Mouse (Mus musculus): ENCODE data around the gene Cd300ld4.
"Not testable (repeated sequence)": the region's sequence is repeated elsewhere in the genome, so short reads cannot be mapped to it uniquely, and the experiment has no call there.

The Cd300ld4 gene

GRCm38 (mm10) chr11:115026912-115027311 is at the start of gene Cd300ld4:
Gene Cd300ld4 (minus strand): TSS chr11:115027012.
- CTCF ChIA-PET, result not testable (repeated sequence)

- CTCF ChIA-PET, result no interaction called here
These were observed 49.0 kb upstream of the Cd300ld4 start for GRCm38 (mm10) chr11:115075859-115076258.

GRCm38 (mm10) chr11:115075407-115075806 is 48.6 kb upstream of the Cd300ld4 start:
- CTCF ChIA-PET, result no interaction called here

DNA sequence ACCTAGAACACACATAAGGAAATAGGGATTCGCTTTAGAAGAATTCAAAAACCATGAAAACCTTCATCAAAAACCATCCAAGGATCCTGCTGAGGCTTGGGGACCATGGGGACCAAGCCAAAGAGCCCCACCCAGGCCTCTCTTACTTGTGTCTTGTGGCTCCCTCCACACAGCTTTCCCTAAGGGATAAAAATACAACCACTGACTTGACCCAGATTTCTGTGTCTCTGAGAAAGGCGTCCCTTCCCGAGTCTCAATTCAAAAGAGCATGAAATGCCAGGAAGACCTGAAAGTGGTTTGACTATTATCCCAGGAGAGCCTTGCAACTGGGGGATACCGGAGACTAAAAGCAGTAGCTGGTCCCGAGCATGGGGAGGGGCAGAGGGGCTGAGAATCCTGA is 46.2 kb upstream of the Cd300ld4 start:
- CTCF ChIA-PET, result interaction anchor here (0.7 kb wide), 1 partner anchor 31 kb away, joined by 7 read pairs; no protein-coding TSS in a partner anchor

GRCm38 (mm10) chr11:115071631-115072294 is 45.0 kb upstream of the Cd300ld4 start:
- CTCF ChIA-PET, result no interaction called here

- CTCF ChIA-PET, result no interaction called here
These were observed 44.3 kb upstream of the Cd300ld4 start for GRCm38 (mm10) chr11:115071015-115071551.

DNA sequence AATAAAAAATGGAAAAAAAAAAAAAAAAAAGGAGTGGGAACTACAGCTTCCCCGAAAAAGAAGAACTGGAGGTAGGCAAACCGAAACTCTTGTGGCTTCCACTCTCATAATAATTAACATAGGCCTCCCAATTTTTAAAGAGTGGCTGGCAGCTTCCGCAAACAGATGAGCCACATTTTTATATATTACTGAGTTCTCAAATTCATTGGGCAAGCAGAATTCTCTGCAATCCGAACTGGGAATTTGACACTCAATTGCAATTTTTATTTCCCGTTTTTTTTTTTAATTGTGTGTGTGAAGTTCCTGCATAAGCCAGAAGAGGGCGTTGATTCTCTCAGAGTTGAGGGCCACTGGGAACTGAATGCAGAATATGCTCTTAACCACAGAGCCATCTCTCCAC is 40.0 kb upstream of the Cd300ld4 start:
- CTCF ChIA-PET, result interaction anchor here (0.7 kb wide), 1 partner anchor 105 kb away, joined by 6 read pairs; no protein-coding TSS in a partner anchor

- CTCF ChIA-PET, result no interaction called here
These were observed 35.3 kb upstream of the Cd300ld4 start, which contains the start of gene Cd300e for GRCm38 (mm10) chr11:115062077-115062476. Gene Cd300e (minus strand): TSS chr11:115062177.

- CTCF ChIA-PET, result interaction anchor here (0.6 kb wide), 1 partner anchor 58 kb away, joined by 4 read pairs; the partner anchor contains the start of gene Cd300c2
These were observed 33.0 kb upstream of the Cd300ld4 start for GRCm38 (mm10) chr11:115059797-115060196.

DNA sequence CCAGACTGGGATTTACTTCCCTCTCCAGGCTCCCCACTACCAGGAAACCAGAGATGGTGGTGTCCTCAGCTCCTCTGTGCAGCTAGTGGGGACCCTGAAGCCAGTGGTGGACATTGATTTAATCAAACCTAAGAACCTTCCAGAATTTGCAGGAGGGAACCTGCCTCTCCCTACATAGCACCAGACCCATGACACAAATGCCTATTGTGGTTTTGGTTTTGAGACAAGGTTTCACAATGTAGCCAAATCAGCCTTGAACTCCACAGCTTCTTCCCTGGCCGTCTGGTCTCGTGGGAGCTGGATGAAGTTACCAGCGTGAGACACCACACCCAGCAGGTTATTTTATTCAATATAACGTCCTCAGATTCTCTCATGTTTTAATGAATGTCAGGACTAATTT is 31.9 kb upstream of the Cd300ld4 start:
- CTCF ChIA-PET, result no interaction called here

GRCm38 (mm10) chr11:115054537-115054936 is 27.7 kb upstream of the Cd300ld4 start:
- CTCF ChIA-PET, result no interaction called here

- CTCF ChIA-PET, result interaction anchor here (0.7 kb wide), 1 partner anchor 239 kb away, joined by 17 read pairs; no protein-coding TSS in a partner anchor
These were observed 26.2 kb upstream of the Cd300ld4 start for GRCm38 (mm10) chr11:115052991-115053390.

DNA sequence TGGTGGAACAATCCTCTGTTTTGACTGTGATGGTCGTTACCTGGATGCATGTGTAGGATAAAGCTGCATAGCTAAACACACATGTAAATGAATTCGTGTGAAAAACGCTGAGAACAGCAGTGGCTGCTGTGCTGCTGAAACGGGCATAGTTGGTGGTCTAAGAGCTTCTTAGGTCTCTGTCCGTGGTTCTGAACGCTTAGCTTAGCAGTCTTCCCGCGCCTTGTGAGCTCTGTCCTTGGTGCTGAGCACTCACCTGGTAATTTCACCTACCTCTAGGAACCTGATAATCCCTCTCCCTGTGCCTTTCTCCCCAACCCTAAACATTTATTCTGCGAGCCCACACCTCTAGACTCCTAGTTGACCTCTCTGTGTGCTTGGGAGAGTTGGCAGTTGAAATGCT is 25.4 kb upstream of the Cd300ld4 start:
- CTCF ChIA-PET, result no interaction called here

GRCm38 (mm10) chr11:115049282-115049895 is 22.6 kb upstream of the Cd300ld4 start:
- CTCF ChIA-PET, result interaction anchor here (0.6 to 0.7 kb wide), 4 partner anchors 16 to 346 kb away, joined by 4 to 11 read pairs (median 8); no protein-coding TSS in a partner anchor

DNA sequence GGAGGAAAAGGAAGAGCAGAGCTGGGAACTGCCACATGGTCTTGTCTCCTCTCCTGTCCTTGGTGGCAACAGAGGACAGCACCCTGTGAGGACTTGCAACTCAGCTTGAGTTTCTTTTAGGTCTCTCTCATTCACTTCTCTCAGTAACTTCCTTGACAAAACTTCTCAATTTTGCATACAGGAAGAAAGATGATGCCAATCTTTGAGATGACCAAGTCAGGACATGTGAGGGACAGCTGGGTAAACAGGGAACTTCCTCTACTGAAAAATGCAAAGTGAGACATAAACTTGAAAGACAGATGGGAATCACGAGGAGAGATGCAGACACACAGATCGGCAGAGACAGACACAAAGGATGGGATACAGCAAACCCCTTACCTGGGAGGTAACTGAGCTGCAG is 21.4 kb upstream of the Cd300ld4 start, which contains the start of gene Cd300ld3:
TSS of gene Cd300ld3 (minus strand) at position 151 of the 400 bp plus-strand sequence.
- CTCF ChIA-PET, result no interaction called here

DNA sequence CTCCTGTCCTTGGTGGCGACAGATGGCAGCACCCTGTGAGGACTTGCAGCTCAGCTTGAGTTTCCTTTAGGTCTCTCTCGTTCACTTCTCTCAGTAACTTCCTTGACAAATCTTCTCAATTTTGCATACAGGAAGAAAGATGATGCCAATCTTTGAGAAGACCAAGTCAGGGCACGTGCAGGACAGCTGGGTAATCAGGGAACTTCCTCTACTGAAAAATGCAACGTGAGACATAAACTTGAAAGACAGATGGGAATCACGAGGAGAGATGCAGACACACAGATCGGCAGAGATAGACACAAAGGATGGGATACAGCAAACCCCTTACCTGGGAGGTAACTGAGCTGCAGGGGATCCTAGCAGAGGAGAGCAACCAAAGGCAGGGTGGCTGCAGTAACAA is 10.9 kb upstream of the Cd300ld4 start, which contains the start of gene Cd300ld5:
TSS of gene Cd300ld5 (minus strand) at position 101 of the 400 bp plus-strand sequence.
- CTCF ChIA-PET, result not testable (repeated sequence)

DNA sequence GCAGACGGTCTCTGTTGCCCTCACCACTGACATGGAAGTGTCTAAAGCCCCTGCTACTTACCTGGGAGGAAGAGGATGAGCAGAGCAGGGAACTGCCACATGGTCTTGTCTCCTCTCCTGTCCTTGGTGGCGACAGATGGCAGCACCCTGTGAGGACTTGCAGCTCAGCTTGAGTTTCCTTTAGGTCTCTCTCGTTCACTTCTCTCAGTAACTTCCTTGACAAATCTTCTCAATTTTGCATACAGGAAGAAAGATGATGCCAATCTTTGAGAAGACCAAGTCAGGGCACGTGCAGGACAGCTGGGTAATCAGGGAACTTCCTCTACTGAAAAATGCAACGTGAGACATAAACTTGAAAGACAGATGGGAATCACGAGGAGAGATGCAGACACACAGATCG is 10.7 kb downstream of the Cd300ld4 start, which contains the start of gene Cd300ld2:
TSS of gene Cd300ld2 (minus strand) at position 101 of the 400 bp plus-strand sequence.
- CTCF ChIA-PET, result not testable (repeated sequence)

GRCm38 (mm10) chr11:115004070-115004469 is 22.7 kb downstream of the Cd300ld4 start:
- CTCF ChIA-PET, result no interaction called here

DNA sequence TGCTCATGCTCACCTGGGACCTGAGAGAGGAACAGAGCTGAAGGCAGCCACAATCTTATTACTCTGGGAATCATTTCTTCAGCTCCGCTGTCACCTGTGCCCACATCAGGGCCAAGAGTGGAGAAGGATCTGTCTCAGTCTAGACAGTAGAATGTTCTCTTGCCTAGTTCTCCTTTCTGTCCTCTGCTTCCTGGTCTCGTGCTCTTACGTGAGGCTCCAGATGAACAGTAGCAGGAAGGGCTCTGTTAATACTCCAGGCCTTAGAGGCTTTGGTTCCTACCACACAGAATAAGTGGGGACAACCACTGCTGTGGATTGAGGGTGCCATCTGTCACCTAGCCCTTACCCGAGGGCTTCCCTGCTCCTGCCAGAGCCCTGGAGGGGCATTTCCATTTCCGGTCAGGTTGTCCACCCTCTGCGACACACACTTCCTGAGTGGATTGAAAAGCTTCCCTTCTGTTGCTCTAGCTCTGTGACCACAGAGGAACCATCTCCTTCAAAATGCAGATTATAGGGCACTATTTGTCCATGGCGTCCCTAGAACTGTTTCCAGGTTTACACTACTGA is 25.3 kb downstream of the Cd300ld4 start, which contains the start of gene Cd300c2:
TSS of gene Cd300c2 (minus strand) at position 407 of the 567 bp plus-strand sequence.
- CTCF ChIA-PET, result interaction anchor here (0.7 kb wide), 1 partner anchor 59 kb away, joined by 4 read pairs; no protein-coding TSS in a partner anchor

DNA sequence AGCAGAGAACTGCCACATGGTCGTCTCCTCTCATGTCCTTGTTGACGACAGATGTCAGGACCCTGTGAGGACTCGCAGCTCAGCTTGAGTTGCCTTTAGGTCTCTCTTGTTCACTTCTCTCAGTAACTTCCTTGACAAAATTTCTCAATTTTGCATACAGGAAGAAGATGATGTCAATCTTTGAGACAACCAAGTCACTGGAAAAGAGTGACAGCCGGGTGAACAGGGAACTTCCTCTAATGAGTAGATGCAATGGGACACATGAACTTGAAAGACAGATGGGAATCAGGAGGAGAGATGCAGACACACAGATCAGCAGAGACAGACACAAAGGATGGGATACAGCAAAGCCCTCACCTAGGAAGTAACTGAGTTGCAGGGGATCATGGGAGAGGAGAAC is 37.0 kb downstream of the Cd300ld4 start, which contains the start of gene Cd300ld:
TSS of gene Cd300ld (minus strand) at position 130 of the 400 bp plus-strand sequence.
- CTCF ChIA-PET, result no interaction called here

DNA sequence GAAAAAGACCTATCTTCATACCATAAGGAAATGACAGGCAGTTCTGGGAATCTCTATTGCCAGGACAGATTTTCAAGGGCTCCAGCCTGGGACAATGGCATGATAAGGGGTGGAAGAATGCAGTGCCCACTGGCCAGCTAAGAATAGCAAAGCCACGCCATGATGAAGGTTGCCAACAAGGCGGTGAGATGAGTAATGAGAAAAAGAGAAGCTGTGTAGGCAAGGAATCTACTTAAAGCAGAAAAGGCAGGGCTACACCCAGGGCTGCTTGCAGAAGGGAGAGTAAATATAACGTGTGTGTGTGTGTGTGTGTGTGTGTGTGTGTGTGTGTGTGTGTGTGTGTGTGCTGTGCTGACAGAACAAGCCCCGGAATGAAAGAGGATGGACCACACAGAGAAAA is 44.9 kb downstream of the Cd300ld4 start:
- CTCF ChIA-PET, result no interaction called here

DNA sequence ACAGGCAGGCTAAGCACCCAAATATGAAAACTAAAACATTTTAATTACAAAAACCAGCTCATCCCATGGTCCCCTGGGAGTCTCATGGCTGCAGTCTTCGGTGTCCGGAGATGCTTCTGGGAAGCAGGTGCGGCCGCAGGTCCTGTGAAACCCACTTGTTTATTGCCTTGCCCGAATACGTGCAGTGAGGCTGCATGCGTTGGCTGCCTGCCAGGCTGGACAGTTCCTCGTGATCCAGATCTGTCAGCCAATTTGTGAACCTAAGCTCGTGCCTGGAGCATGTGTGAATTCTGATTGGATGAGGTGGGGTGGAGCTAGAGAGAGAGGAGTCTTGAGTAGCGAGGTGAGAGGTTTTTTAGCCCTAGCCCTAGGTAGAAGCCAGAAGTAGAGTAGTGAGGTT is 54.1 kb downstream of the Cd300ld4 start:
- CTCF ChIA-PET, result no interaction called here
